Mouse (Mus musculus): Measurements from ENCODE around the gene Eme2. TPM values are rescaled to one million over a fixed set of nuclear protein-coding genes. Genes with fewer than 3 reads are reported as not detected.
"Not testable (repeated sequence)": the region's sequence is repeated elsewhere in the genome, so short reads cannot be mapped to it uniquely, and the experiment has no call there.

Gene Eme2
- 21.8 and 33.7 TPM in 2 replicates for total RNA-seq (2012; rRNA removed)

DNA sequence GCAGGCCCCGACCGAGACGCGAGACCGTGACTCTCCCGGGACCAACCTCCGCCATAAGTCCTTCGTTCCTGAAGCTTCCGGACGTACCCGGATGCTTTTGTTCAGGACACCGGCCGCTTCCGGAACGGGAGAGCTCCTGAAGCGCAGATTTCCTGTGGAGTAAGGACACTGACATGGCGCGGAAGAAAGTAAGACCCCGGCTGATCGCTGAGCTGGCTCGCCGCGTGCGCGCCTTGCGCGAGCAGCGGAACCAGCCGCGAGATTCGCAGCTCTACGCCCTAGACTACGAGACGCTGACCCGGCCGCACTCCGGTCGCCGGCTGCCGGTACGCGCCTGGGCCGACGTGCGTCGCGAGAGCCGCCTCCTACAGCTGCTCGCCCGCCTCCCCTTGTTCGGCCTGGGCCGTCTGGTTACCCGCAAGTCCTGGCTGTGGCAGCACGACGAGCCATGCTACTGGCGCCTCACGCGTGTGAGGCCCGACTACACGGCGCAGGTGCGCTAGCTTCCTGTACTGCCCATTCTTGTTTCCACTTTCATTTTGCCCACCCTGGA, at the start of gene Eme2, which contains the start of gene Mrps34:
TSS of gene Eme2 (minus strand) at position 93 of the 553 bp plus-strand sequence.
TSS of gene Mrps34 (plus strand) at position 122 of the 553 bp plus-strand sequence.
- no peak for DNase-seq (ENCODE audit: low read depth, low spot score)
- peak within 1 kb of the TSS; percentile 3; the same call in 1 of the 2 replicates for H3K27ac ChIP-seq (ENCODE audit: insufficient read depth, low read depth, low read length, poor library complexity, severe bottlenecking)
- peak within 1 kb of the TSS; percentile 87 for H3K9ac ChIP-seq (ENCODE audit: insufficient read depth, low read depth, low read length, poor library complexity, severe bottlenecking)
- H3K9me3 ChIP-seq (ENCODE audit: control insufficient read depth, insufficient read depth, low read depth, low read length): no peaks in the 10 kb centered on the region
- in situ Hi-C loops (cut with MboI; ENCODE audit: low sequenced_read_pairs in 2 of 2, unreplicated experiment in 2 of 2): no loop called here
- H3K36me3 ChIP-seq (ENCODE audit: control insufficient read depth, insufficient read depth, low read length, poor library complexity, severe bottlenecking): peaks cover 53% of the 10 kb centered on the region
- H3K4me3 ChIP-seq (ENCODE audit: insufficient read depth in 1 of 2, low read depth in 1 of 2, low read length in 2 of 2, poor library complexity in 1 of 2, severe bottlenecking in 1 of 2): peak within 1 kb of the TSS; percentile 83 to 88
- peaks cover 0 to 15% of the 10 kb centered on the region in 2 experiments; a peak in 2 of 4 replicates for H3K4me1 ChIP-seq (ENCODE audit: control insufficient read depth in 2 of 2, insufficient read depth in 2 of 2, low read length in 2 of 2, poor library complexity in 1 of 2)
- TF ChIP-seq HCFC1 (IDR thresholded peaks at IDR 0.05; ENCODE audit: borderline replicate concordance, insufficient read depth, low read length) (peak; percentile 81), CHD2 (IDR thresholded peaks at IDR 0.05; ENCODE audit: low read depth, low read length) (no peak)

DNA sequence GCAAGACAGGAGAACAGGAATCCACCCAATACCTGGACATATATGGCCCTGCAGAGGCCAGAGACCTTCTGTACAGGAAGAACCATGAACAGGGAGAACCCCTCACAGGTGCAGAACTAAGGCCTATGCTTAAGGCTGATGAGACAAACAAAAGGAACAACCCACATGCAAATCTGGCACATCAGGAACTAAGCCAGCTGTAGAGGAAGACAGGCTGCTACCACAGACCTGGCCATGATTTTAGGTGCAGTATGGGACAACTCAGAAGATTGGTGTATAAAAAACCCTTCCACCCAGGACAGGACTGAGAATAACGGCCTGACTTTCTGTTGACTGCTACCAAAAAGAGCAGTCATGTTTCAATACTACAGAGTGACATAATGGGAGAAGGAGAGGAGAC, 48.7 kb upstream of the Eme2 start:
- H3K4me1 ChIP-seq (ENCODE audit: control insufficient read depth in 2 of 2, insufficient read depth in 2 of 2, low read length in 2 of 2, poor library complexity in 1 of 2); DNase-seq (ENCODE audit: low read depth, low spot score); H3K9ac ChIP-seq (ENCODE audit: insufficient read depth, low read depth, low read length, poor library complexity, severe bottlenecking); H3K27ac ChIP-seq (ENCODE audit: insufficient read depth, low read depth, low read length, poor library complexity, severe bottlenecking); H3K9me3 ChIP-seq (ENCODE audit: control insufficient read depth, insufficient read depth, low read depth, low read length); H3K4me3 ChIP-seq (ENCODE audit: insufficient read depth in 1 of 2, low read depth in 1 of 2, low read length in 2 of 2, poor library complexity in 1 of 2, severe bottlenecking in 1 of 2); in situ Hi-C loops (cut with MboI; ENCODE audit: low sequenced_read_pairs in 2 of 2, unreplicated experiment in 2 of 2): not testable (repeated sequence)
- peaks cover 36% of the 10 kb centered on the region for H3K36me3 ChIP-seq (ENCODE audit: control insufficient read depth, insufficient read depth, low read length, poor library complexity, severe bottlenecking)

DNA sequence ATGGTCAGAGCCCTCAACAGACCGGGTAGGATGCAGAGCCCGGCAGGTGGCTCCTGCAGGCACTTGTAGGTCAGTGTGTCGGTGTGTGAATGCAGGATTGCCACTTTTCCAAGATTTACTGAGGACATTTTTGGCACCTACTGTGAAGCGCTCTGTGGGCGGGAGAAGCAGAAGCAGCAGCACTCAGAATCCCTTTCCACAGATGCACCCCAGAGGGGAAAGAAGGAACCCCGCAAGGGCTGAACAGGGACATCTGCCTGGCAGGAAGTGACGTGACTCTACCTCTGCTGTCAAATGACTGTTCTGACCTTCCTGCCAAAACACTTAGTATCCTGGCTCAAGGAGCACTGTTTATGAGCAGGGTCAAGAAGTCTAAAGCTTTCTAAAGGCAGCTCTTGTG, 48.1 kb upstream of the Eme2 start:
- Histone ChIP-seq H3K9ac (ENCODE audit: insufficient read depth, low read depth, low read length, poor library complexity, severe bottlenecking) (no peak overlapping the region), H3K4me1 (ENCODE audit: control insufficient read depth in 2 of 2, insufficient read depth in 2 of 2, low read length in 2 of 2, poor library complexity in 1 of 2) (no peaks in the 10 kb centered on the region), H3K36me3 (ENCODE audit: control insufficient read depth, insufficient read depth, low read length, poor library complexity, severe bottlenecking) (peaks cover 31% of the 10 kb centered on the region), H3K9me3 (ENCODE audit: control insufficient read depth, insufficient read depth, low read depth, low read length) (no peaks in the 10 kb centered on the region), H3K27ac (ENCODE audit: insufficient read depth, low read depth, low read length, poor library complexity, severe bottlenecking) (no peak overlapping the region), H3K4me3 (ENCODE audit: insufficient read depth in 1 of 2, low read depth in 1 of 2, low read length in 2 of 2, poor library complexity in 1 of 2, severe bottlenecking in 1 of 2) (no peak overlapping the region)
- DNase-seq (ENCODE audit: low read depth, low spot score): no peak
- in situ Hi-C loops (cut with MboI; ENCODE audit: low sequenced_read_pairs in 2 of 2, unreplicated experiment in 2 of 2): no loop called here
- TF ChIP-seq MAFK (IDR thresholded peaks at IDR 0.05; ENCODE audit: insufficient read depth, low read depth, low read length): no peak
- no peak for TF ChIP-seq ZC3H11A (IDR thresholded peaks at IDR 0.05; ENCODE audit: borderline replicate concordance, low read depth, low read length)
- no peak for TF ChIP-seq CHD2 (IDR thresholded peaks at IDR 0.05; ENCODE audit: low read depth, low read length)
- no peak for TF ChIP-seq ZNF384 (IDR thresholded peaks at IDR 0.05; ENCODE audit: low read depth, low read length)
- no peak for TF ChIP-seq HCFC1 (IDR thresholded peaks at IDR 0.05; ENCODE audit: borderline replicate concordance, insufficient read depth, low read length)

DNA sequence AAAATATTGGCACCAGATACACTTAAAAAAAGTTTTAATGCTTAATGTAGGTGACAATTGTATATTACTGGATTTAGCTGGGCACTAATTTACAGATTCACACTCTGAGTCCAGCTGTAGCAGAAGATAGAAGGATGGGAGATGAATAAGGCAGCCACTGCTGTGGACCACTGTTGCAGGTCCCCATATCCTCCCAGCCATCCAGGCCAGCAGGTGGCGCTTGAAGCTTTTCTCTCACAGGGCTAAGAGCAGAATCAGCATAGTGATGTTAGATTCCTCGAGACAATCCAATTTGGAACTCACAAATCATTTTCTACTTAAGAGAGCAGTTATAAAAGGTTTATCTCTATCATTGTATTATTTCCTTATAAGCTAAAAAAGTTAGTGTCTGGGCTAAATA, 47.6 kb upstream of the Eme2 start:
- TF ChIP-seq MAFK (IDR thresholded peaks at IDR 0.05; ENCODE audit: insufficient read depth, low read depth, low read length): 0 out of 2 replicates have a peak, but pooled peaks have one; percentile 15
- H3K36me3 ChIP-seq (ENCODE audit: control insufficient read depth, insufficient read depth, low read length, poor library complexity, severe bottlenecking): peaks cover 27% of the 10 kb centered on the region
- H3K4me3 ChIP-seq (ENCODE audit: insufficient read depth in 1 of 2, low read depth in 1 of 2, low read length in 2 of 2, poor library complexity in 1 of 2, severe bottlenecking in 1 of 2); H3K27ac ChIP-seq (ENCODE audit: insufficient read depth, low read depth, low read length, poor library complexity, severe bottlenecking); DNase-seq (ENCODE audit: low read depth, low spot score); in situ Hi-C loops (cut with MboI; ENCODE audit: low sequenced_read_pairs in 2 of 2, unreplicated experiment in 2 of 2); H3K4me1 ChIP-seq (ENCODE audit: control insufficient read depth in 2 of 2, insufficient read depth in 2 of 2, low read length in 2 of 2, poor library complexity in 1 of 2); H3K9me3 ChIP-seq (ENCODE audit: control insufficient read depth, insufficient read depth, low read depth, low read length); H3K9ac ChIP-seq (ENCODE audit: insufficient read depth, low read depth, low read length, poor library complexity, severe bottlenecking): not testable (repeated sequence)

DNA sequence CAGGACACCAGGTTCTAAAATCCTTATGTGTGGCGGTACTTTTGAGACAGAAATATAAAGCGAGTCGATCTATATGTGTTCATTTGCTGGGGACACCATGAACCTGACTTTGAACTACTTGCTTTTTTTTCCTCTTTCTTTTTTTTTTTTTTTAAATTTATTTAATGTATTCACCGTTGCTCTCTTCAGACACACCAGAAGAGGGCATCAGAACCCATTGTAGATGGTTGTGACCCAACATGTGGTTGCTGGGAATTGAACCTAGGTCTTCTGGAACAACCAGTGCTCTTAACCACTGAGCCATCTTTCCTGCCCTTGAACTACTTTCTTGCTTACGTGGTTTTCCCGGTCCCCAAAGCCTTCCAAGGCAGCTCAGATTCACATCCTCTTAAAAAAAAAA, 42.4 kb upstream of the Eme2 start:
- peak; percentile 51; the same call in 1 of the 2 replicates for TF ChIP-seq ZNF384 (IDR thresholded peaks at IDR 0.05; ENCODE audit: low read depth, low read length)
- TF ChIP-seq ZC3H11A (IDR thresholded peaks at IDR 0.05; ENCODE audit: borderline replicate concordance, low read depth, low read length): no peak
- in situ Hi-C loops (cut with MboI; ENCODE audit: low sequenced_read_pairs in 2 of 2, unreplicated experiment in 2 of 2): no loop called here
- peak overlapping the region; percentile 39 to 98 for H3K4me3 ChIP-seq (ENCODE audit: insufficient read depth in 1 of 2, low read depth in 1 of 2, low read length in 2 of 2, poor library complexity in 1 of 2, severe bottlenecking in 1 of 2)
- H3K36me3 ChIP-seq (ENCODE audit: control insufficient read depth, insufficient read depth, low read length, poor library complexity, severe bottlenecking): no peaks in the 10 kb centered on the region; the same call in 1 of the 2 replicates
- H3K27ac ChIP-seq (ENCODE audit: insufficient read depth, low read depth, low read length, poor library complexity, severe bottlenecking): no peak overlapping the region
- DNase-seq (ENCODE audit: low read depth, low spot score): no peak
- peak overlapping the region; percentile 41; the same call in 1 of the 2 replicates for H3K9ac ChIP-seq (ENCODE audit: insufficient read depth, low read depth, low read length, poor library complexity, severe bottlenecking)
- H3K4me1 ChIP-seq (ENCODE audit: control insufficient read depth in 2 of 2, insufficient read depth in 2 of 2, low read length in 2 of 2, poor library complexity in 1 of 2): 0 out of 4 replicates have a peak, but pooled peaks cover 0 to 3% of the 10 kb centered on the region in 2 experiments
- no peaks in the 10 kb centered on the region for H3K9me3 ChIP-seq (ENCODE audit: control insufficient read depth, insufficient read depth, low read depth, low read length)

Measured in ES-E14 (cell line).